21 mouse cellular contexts compared by ENCODE assay signal in genomic region chr4:109092344-109092743, GRCm38 (mm10).
"Had no signal": no experiment of that assay in that cellular context is flagged by ENCODE, and none has a peak within 500 bp of the region (broad histone marks: within the 10 kb centered on the region; RNA-seq: fewer than 3 reads in every experiment).

No protein-coding gene starts in this region.

- H3K36me3 ChIP-seq: midbrain, embryonic 12.5 days; midbrain, embryonic 15.5 days had no signal

- H3K27ac ChIP-seq: kidney, postnatal 0 days; layer of hippocampus, adult 2 months; limb, embryonic 12.5 days; midbrain, embryonic 12.5 days; midbrain, embryonic 15.5 days; neural tube, embryonic 12.5 days; neural tube, embryonic 15.5 days; stomach, embryonic 15.5 days had no signal

- H3K9ac ChIP-seq: limb, embryonic 12.5 days; limb, embryonic 15.5 days; midbrain, embryonic 12.5 days; midbrain, embryonic 15.5 days; neural tube, embryonic 12.5 days; neural tube, embryonic 15.5 days; stomach, embryonic 15.5 days had no signal

- H3K27me3 ChIP-seq: limb, embryonic 12.5 days; limb, embryonic 15.5 days; midbrain, embryonic 12.5 days; midbrain, embryonic 15.5 days; neural tube, embryonic 12.5 days; neural tube, embryonic 15.5 days; stomach, embryonic 15.5 days had no signal

- ATAC-seq: intestine, postnatal 0 days; midbrain, embryonic 15.5 days had no signal

- H3K4me1 ChIP-seq: limb, embryonic 12.5 days; limb, embryonic 15.5 days; midbrain, embryonic 12.5 days; midbrain, embryonic 15.5 days; neural tube, embryonic 12.5 days; neural tube, embryonic 15.5 days; stomach, embryonic 15.5 days had no signal

- H3K4me3 ChIP-seq: layer of hippocampus, adult 2 months; limb, embryonic 12.5 days; limb, embryonic 15.5 days; midbrain, embryonic 12.5 days; midbrain, embryonic 15.5 days; neural tube, embryonic 12.5 days; neural tube, embryonic 15.5 days; stomach, embryonic 15.5 days had no signal

- DNase-seq: kidney, adult 2 months; kidney, postnatal 25 days; left cerebral cortex, postnatal 4 days; lung, adult 2 months; lung, postnatal 14 days; lung, postnatal 4 days; right cerebral cortex, adult 18-20 months; right cerebral cortex, postnatal 14 days; right cerebral cortex, postnatal 4 days; spleen, adult 18-20 months; thymus, postnatal 25 days had no signal

- H3K4me2 ChIP-seq: limb, embryonic 12.5 days; limb, embryonic 15.5 days; midbrain, embryonic 12.5 days; midbrain, embryonic 15.5 days; neural tube, embryonic 12.5 days; neural tube, embryonic 15.5 days; stomach, embryonic 15.5 days had no signal

- H3K9me3 ChIP-seq: limb, embryonic 12.5 days; limb, embryonic 15.5 days; midbrain, embryonic 12.5 days; midbrain, embryonic 15.5 days; neural tube, embryonic 12.5 days; neural tube, embryonic 15.5 days; stomach, embryonic 15.5 days had no signal
